Mouse (Mus musculus) urinary bladder, postnatal 14 days (tissue): ENCODE measurements at regions not wholly inside any gene's neighbourhood (a gene's known extent, or its start where the extent isn't known, plus 50 kb on each side); places are given as distances from the start of the nearest gene placed in this dataset.
"Not testable (repeated sequence)": the region's sequence is repeated elsewhere in the genome, so short reads cannot be mapped to it uniquely, and the experiment has no call there.

Source experiments
- DNase-seq: peaks from one replicate; pipeline ENCODE4 v3.0.0; 2021; ENCODE audit warnings: low spot score

DNA sequence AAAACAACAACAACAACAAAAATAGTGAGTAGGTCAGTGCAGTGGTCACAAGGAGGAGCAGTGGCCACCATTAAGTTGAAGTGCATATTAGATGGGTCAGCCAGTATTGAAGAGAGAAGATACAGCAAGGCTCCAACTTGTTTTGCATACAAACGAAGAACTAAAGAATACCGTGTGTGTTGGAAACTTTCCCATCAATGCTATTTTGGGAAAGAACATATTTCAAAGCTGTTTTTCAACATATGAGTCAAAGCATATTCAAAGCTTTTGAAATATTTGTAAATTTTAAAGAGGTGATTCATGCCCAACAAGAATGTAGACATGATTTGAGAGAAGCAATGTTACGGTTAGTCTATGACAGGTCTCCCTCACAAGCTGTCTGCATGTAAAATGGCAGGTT lies 157.9 kb upstream of the Fer start:
- no peak for DNase-seq

DNA sequence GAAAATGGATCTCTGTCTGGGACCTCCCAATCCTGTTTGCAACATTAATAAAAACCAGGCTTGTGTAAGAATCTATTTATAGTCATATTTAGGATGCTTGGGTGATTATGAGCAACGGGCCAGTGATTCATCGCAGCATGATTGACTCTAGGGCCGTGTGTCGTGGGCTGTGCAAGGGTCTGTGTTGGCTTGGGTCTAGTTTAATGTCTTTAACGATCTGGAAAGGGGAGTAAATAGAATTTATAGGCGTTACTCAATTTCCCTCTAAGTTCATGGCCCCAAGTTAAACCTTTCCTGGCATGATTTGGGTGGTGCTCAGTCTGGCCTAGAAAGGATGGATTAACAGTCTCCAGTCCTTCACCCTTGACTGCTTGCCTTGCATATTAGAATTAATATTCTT lies 149.9 kb upstream of the Fer start:
- no peak for DNase-seq

DNA sequence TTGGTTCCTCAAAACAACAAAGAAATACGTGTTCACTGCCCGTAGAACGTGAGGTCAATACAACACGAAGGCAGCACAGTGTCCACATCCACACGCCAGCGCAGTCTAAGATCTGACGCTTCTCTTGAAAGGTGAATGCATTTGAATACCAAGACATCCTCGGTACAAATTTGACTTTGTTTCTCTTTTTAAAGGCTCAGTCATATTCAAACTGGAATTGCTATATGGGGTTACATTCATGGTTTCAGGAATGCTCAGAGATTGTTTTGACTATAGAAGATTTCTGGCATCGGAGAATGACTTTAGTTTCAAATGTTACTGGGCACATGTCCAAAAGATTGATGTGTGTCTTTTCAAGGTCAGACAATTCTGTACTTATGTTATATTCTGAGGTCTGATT lies 147.2 kb upstream of the Fer start:
- no peak for DNase-seq

DNA sequence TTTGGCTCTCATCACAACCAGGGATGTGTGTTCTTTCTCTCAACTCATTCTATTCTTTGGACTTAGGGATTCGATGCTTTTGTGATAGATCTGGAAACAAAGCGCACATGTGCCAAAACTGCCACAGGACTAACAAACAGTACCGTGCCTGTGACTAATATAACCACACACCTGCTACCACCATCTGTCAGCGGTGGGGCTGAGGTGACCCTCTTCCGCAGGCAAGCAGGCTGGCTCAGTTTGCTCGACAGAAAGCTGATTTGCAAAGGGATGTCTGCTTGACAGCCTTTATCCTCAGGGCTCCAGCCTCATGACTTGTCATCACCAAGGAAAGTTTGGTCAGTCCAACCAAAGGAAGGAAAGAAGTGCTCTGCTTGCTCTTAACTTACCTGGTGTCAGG lies 146.7 kb upstream of the Fer start:
- DNase-seq = no peak

DNA sequence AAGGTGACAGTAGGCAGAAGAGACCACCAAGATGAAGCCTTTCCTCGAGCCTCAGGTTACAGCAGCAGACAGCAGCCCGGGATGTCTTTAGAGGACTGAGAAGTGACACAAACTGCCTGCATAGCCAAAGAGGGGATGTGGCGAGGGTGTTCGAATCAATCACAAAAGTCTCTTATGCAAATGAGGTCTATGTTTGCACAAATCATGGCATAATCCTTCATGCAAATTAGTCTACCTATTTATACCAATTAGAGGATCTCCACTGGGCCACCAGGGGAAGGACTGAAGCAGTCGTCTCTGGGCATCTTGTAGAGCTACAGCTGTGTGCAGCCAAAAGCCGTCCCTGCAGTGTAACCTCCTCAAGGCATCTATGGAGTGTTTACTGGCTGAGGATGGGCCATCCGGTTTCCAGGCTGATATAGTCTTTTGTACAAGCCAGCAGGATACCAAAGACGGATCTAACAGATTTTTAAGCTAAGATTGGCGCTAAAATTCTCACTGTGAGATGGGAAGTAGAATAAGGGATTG lies 145.7 kb upstream of the Fer start:
- DNase-seq = no peak

DNA sequence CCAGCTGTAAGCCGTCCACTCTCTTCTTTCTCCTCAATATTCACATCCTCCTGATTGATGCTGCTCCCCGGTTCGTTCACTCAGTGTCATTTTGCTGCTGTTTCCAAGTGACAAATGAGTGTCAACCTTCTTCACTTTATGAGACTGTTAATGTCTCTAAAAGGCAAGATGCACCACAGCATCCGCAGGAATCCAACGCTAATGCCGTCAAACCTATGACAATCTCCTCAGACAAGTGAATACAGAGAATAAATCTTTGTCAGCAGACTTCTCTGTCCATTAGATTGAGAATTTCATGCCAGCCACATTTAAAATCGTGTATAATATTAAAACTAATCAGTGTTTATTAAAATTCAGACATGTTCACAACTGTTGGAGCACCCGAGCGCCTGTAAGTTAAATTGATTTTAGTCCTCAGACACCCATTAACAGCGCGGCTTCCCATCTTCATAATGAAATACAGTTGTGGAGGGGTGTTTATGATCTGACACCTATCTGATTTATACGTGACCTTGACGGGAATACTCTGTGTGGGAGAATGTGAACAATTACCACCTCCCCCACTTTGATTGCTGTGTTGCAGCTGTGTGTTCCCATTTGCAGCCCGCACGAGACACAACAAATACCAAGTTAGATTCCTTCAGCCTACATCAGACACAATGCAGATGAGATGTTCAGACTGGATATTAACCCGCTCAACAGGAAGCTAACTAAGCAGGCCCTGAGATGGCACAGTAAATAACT lies 143.7 kb upstream of the Fer start:
- no peak for DNase-seq

DNA sequence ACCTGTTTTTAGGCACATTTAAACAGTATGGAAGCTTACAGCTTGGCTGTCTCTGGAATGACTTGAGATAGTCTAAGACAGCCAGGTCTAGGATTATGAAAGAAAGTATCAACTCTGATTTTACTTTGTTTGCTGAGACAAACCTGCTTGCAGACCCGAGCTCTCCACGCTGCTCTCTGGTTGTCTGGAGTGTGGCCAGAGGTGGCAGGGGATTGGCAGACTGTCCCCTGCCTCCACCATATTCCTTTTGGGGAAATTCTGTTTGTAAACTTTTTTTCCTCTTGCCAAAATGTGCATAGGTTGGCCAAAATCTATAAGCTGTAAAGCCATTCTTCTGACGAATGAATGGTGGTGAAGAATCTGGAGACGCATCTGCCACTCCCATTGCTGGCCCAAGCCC lies 143.1 kb upstream of the Fer start:
- DNase-seq = no peak

DNA sequence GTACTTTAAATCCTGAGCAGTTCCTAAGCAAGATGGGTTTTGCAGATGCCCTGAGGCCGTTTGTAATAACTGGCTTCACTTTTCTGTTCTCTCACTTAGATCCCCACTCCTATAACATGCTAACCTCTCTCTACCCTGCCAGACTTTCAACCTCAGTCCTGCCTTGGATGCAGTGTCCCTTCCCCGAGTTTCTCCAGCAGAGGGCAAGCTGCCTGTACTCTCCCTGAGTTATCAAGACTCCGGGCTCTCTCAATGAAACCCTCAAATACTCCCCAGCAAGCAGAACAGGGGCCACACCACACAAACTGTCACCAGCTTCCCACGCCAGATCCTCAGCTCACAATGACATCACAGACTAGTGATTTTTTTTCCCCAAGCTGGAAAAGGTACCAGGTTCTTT lies 142.0 kb upstream of the Fer start:
- peak; percentile 5 for DNase-seq

DNA sequence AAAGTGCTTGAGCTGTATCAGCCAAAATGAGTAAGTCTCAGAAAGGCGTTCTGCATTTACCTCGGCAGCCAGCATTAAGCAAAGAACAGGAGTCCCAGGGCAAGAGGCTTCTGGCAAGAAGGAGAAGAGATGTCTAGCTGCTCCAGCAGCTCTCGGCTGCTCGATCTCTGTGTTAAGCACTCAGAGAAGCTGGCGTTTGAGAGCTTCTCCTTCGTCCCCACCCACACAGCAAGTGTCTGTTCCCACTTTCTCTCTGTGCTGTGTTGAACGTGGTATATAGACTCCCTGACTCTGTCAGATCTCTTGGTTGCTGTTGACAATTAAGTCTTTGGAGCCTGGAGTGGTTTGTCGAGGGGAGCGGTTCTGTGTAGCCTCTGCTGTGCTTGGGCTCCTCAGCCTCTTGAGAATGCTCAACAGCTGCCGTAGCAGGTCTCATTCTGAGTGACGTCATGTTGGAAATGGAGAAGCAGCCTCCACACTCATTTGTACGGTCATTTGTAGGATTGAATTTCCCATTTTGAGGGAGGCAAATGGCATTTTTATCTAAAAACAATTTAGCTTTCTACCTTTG lies 140.3 kb upstream of the Fer start:
- no peak for DNase-seq

DNA sequence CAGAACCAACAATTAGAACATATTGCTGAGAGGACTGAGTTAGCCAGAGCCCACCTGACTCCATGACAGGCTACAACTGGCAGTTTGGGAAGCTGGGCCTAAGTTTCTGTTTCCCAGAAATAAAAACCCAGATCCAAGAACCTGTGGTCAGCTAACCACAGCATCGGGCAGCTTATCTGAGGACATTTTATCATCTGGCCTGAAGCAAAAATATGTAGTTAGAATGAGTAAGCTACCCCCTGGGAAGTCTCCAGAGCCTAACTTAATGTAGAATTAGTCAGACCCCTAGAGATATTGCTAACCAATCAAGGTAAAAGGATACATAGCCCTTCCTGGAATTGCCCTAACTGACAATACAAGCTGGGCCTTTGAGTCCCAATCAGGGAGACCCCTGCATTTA lies 124.7 kb upstream of the Fer start:
- no peak for DNase-seq

DNA sequence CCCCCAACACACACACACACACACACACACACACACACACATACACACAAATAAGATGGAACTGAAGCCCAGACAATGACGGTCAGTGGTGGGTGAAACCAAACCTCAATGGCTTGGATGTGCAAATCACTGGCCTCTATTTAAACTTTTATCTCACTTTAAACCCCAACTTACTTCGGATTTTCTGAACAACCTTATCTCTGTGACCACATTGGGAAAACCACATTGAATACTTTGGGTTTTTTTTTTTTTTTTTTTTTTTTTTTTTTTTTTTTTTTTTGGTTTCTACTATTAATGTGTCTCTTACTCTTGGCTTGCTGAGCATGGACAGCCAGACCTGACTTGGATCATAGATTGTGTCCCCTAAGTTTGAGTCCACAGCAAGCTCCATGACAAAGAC lies 123.2 kb upstream of the Fer start:
- DNase-seq = no peak

DNA sequence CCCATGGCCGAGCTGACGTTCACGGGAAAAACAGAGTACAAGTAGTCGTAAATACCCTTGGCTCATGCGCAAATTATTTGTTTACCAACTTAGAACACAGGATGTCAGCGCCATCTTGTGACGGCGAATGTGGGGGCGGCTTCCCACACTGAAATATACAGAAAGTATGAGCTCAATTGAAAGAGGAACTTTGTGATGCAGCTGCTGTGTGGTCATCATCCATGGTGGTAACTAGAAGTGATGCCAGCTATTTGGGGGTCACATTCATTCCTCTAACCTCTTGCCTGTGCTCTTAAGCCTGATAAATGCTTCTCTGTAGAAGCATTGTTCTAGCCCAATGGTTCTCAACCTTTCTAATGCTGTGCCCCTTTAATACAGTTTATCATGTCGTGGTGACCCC lies 113.6 kb upstream of the Fer start:
- DNase-seq = not testable (repeated sequence)

DNA sequence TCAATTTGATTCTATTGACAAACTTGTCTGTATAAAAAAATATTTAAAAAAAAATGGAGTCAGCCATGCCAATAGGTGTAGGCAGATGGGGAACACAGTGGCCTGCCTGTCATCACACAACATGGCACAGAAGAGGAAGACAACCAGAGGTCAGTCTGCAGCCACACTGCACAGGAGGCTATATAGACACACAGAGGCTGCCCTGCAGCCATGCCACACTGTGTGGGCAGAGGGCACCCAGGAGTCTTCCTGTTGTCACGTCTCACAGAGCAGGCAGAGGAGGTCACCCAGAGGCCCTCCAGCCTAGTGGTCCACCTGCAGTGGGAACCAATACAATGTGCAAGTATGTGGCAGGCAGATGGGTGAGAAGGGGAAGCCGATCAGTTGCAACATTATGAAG lies 108.5 kb upstream of the Fer start:
- no peak for DNase-seq

DNA sequence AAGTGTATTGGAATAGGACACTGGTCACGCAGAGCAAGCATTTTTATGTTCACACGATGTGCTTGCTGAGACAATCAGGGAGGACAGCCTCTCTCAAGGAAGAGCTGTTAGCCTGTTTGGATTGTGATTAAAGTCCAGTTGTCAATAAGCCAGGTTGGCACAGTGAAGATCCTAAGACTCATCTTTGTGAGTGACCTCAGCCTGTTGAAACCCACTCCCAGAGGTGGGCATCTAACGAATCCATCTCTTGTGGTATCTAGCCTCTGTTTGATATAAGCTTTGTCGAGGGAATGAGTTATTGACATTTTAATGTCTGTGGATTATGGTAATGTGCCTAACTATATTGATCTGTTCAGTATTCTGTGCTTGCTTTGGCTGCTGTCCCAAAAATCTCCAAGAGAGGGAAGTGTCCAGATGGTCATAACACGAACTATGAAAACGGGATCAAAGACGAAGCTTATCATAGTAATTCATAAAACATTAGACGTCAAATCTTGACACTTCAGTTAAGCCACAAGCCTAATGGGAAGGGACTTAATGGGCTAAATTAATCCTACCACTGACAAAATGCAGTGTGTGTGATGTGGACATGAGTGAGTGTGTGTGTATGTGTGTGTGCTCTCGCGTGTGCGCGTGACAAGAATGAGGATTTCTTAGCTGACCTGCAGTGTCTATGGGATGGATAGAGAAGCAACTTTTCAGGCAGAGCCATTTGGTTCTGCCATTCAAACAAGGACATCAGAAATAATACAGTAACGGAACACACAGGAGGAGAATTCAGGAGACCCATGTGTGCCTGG lies 104.8 kb upstream of the Fer start:
- DNase-seq = no peak

DNA sequence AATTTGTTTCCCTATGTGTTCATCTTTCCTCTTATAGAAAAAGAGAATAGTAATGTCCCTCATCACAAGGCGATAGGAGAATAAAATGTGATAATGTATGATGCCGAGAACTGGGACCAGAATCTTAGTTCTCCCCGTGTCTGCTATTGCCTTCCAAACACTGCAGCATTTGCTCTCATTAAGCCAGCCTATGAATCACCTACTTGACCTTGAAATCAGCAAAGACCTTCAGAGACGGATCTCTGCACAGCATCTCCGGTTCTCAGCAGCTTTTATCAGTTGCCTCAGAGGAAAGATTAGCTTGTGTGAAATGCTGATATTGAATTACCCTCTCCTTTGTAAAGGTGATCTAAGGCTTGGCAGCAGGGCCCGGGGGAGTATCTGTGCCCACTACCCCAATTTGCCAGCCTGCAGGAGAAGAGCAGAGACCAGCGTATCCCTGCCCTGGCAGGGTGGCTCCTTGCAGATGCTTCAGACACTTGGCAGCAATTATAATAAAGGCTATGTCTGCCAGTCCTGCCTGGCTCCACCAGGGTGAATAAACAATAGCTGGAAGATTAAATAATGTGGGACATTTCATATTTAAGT lies 104.0 kb upstream of the Fer start:
- no peak for DNase-seq

DNA sequence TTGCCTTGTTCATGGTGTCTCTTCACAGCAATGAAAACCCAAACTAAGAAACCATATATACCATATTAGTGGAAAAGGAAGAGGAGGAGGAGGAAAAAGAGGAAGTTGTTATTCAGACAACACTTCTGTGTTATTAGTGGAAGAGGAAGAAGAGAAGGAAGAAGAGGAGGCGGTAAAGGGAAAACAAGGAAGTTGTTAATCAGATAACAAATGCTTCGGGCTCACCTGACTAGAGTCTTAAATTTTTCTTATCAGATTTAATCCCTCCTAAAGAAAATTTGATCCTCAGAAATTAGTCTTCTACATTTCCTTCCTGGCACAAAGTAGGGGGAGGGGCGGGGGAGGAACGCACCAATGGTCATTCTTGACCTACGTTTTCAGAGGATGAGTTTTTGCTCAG lies 101.8 kb upstream of the Fer start:
- no peak for DNase-seq

DNA sequence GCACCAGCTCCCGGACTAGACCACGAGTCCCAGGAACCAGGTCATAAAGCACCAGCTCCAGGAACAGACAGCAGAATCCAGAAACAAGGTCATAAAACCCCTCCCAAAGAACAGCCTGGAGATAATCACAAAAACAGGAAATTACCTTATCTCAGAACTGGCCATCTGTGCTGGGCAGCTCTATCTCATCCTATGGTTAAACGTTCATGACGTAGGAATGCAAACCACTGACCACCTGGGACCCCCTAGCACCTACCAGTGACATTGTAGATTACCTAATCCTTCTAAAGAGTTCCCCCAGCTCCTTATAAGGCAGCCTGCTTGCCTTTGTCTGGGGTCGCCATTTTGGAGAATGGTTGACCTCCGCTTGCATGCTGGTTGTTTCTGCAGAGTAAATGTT lies 91.8 kb upstream of the Fer start:
- DNase-seq = no peak

DNA sequence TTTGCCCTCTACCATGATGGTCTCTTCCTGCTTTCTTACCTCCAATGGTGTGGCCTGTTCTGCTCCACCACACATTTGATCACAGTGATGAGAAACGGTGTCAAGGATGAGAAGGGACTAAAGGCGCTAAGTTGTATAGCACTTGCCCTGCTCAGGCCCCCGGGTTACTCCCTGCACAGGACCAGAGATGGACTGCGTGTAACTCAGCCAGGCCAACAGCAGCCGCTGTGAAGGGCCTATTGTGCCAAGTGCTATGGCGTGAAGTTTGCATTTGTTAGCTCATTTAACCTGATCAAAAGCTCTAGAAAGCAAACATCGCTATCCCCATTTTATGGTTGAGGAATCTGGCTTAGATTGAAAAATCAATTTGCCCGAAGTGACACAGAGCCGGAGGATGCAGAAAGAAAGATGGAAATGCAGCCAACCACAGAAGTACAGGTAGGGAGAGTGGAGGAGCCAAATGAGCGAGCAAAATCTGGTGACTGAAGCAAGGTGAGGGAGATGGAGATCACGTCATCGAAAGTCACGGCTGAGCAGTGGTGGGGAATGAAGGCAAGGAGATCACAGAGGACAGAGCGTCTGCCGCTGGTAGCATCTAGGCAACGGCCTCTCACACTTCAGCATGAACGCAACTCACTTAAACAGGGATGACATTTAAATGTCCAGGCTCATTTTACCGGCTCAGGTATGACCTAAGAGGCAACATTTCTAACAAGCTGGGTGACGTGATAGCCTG lies 78.3 kb upstream of the Fer start:
- no peak for DNase-seq

DNA sequence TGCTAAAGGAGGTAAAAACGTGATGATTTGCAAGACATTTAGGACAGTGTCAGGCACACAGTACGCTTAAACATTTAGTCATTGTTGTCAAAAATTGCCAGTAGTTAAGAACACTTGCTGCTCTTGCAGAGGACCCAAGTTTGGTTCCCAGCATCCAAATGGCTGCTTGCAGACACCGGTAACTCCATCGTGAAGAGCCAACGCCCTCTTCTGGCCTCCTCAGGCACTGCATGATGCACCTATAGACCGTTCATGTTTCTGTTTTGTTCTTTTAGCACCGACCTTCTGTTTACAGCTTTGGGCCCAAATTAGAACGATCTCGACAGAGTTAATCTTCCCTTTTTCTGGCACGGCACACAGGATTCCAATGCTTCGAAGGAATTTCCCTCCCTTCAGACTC lies 76.4 kb upstream of the Fer start:
- no peak for DNase-seq

DNA sequence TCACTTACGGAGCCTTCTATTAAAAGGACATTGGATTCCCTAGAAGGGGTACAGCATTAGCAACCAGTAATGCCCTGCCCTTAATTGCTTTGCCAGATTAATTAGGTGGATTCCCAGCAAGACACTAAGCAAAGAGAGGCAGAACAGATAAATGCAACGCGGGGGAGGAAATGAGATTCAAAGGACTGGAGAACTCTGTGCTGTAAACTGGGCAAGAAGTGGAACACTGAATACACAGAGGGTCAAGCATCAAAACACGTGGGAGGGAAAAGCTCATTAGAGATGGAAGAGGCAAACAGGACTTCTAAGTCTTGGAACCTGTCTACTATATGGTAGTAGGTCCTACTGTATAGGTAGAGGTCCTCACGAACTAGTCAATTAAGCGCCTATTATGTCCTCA lies 68.5 kb upstream of the Fer start:
- DNase-seq = no peak

DNA sequence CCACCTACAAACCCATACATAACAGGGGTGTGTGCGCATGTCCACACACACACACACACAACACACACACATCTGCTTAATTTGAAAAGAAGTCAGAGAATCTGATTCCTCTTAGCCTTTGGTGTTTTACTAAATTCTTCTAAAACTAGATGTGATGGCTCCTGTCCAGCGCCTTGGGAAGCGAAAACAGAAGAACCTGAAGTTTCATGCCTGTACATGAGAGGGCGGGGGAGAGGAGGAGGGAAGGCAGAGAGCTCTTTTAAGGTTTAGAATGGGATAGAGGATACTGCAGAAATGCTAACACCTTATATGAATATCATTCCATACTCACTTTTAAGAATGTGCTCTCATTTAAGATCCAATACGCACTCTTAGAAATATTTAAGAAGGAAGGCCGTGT lies 64.5 kb upstream of the Fer start:
- no peak for DNase-seq

DNA sequence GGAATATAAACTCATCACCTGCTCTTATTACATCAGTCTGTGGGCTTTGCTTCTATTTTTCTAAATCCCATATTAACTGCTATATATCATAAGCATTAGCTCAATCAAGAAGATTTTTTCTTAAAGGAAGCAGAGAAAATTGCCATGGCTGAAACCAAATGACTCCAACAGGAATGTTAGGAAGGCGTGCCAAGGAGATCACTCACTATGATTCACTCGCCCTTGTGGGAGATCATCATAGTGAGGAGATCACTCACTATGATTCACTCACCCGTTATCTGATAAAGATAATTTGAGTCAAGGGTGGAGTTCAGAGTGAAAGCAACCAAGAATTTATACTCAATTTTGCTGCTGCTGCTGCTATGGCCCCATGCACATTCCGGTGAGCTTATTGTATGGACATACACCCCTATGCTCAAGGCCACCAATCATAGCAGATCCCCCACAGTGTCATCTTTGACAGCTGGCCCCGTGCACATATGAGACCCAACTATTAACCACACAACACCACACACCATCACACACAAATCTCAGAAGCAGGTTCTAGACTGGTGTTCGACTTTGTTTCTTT lies 63.8 kb upstream of the Fer start:
- DNase-seq = no peak
